Mouse (Mus musculus) midbrain, embryonic 14.5 days (tissue): ENCODE data around the gene Aldh8a1. TPM values are rescaled to one million over a fixed set of nuclear protein-coding genes. Genes with fewer than 3 reads are reported as not detected.

Experiments
- ATAC-seq: fragments of 200-750 bp; cut with Nextera tagmentation; 2 replicates; pipeline ENCODE4 v1.8.0; 2017; ENCODE audit warnings: moderate number of reproducible peaks, moderate library complexity; ENCODE audit not compliant: low FRiP score, low TSS enrichment
- DNase-seq: peaks from one replicate; pipeline ENCODE4 v3.0.0-alpha.2; 2015
- H3K27ac ChIP-seq: fragments of 300-500 bp; sonication (generic); replicated peaks from 2 replicates; pipeline ENCODE4 v1.5.1; 2014; ENCODE audit warnings: mild to moderate bottlenecking, low read depth, low read length, moderate library complexity
- H3K27me3 ChIP-seq: fragments of 300-500 bp; sonication (generic); 2 replicates; pipeline ENCODE4 v1.6.1; 2014; ENCODE audit warnings: low read length, control low read depth, mixed read lengths; ENCODE audit not compliant: control insufficient read depth, insufficient read depth
- H3K36me3 ChIP-seq: fragments of 300-500 bp; sonication (generic); 2 replicates; pipeline ENCODE4 v1.6.1; 2014; ENCODE audit warnings: low read length, control low read depth; ENCODE audit not compliant: control insufficient read depth, insufficient read depth
- H3K4me1 ChIP-seq: fragments of 300-500 bp; sonication (generic); 2 replicates; pipeline ENCODE4 v1.6.1; 2014; ENCODE audit warnings: mild to moderate bottlenecking, antibody characterized with exemption, low read length, control low read depth; ENCODE audit not compliant: control insufficient read depth, insufficient read depth
- H3K4me2 ChIP-seq: fragments of 300-500 bp; sonication (generic); 2 replicates; pipeline ENCODE4 v1.6.1; 2014; ENCODE audit warnings: mild to moderate bottlenecking, low read length, moderate library complexity
- H3K4me3 ChIP-seq: fragments of 300-500 bp; sonication (generic); replicated peaks from 2 replicates; pipeline ENCODE4 v1.5.1; 2014; ENCODE audit warnings: low read depth, low read length
- H3K9ac ChIP-seq: fragments of 300-500 bp; sonication (generic); replicated peaks from 2 replicates; pipeline ENCODE4 v1.6.1; 2014; ENCODE audit warnings: mild to moderate bottlenecking, low read length, moderate library complexity
- H3K9me3 ChIP-seq: fragments of 300-500 bp; sonication (generic); 2 replicates; pipeline ENCODE4 v1.6.1; 2016; ENCODE audit warnings: low read length, control low read depth, mixed read lengths; ENCODE audit not compliant: control insufficient read depth
- WGBS: fragments of 180-500 bp; shearing (Covaris S2); extraction: QIAGEN DNeasy Blood & Tissue Kit; methylation state at CpG from one replicate; pipeline ENCODE4 v1.1.7; 2014; 5-methylcytosine and 5-hydroxymethylcytosine counted together
- polyA plus RNA-seq: library from polyadenylated mRNA; unstranded; fragments of >200 nt; fragmentation: Nextera tagmentation; extraction: Ambion mirVana; gene quantifications from 2 replicates; pipeline ENCODE4 v1.2.1, GENCODE M21; 2014

Gene Aldh8a1
- polyA plus RNA-seq, 1 experiment from 2014 or later: not detected

- H3K27ac ChIP-seq: no peak overlapping the region
- H3K4me3 ChIP-seq: no peak overlapping the region
- no peak overlapping the region for H3K4me2 ChIP-seq
- H3K9me3 ChIP-seq: no peaks in the 10 kb centered on the region
- 79% methylated on average over 24 of the region's 24 CpGs for WGBS
- DNase-seq: peak; percentile 59
- H3K36me3 ChIP-seq: no peaks in the 10 kb centered on the region
- no peak for ATAC-seq
- no peaks in the 10 kb centered on the region for H3K4me1 ChIP-seq
- H3K9ac ChIP-seq: no peak overlapping the region
- no peaks in the 10 kb centered on the region for H3K27me3 ChIP-seq
These were observed 43.6 kb downstream of the Aldh8a1 start for GRCm38 (mm10) chr10:21420457-21421424.

- DNase-seq (no peak), ATAC-seq (no peak)
- H3K4me1 ChIP-seq: no peaks in the 10 kb centered on the region
- H3K4me3 ChIP-seq: no peak overlapping the region
- no peaks in the 10 kb centered on the region for H3K9me3 ChIP-seq
- H3K27me3 ChIP-seq: no peaks in the 10 kb centered on the region
- H3K36me3 ChIP-seq: no peaks in the 10 kb centered on the region
- H3K9ac ChIP-seq: no peak overlapping the region
- 79% methylated on average over 3 of the region's 3 CpGs for WGBS
- H3K27ac ChIP-seq: no peak overlapping the region
- no peak overlapping the region for H3K4me2 ChIP-seq
These were observed 49.4 kb downstream of the Aldh8a1 start for GRCm38 (mm10) chr10:21426515-21426914.

- no peaks in the 10 kb centered on the region for H3K27me3 ChIP-seq
- no peaks in the 10 kb centered on the region for H3K4me1 ChIP-seq
- H3K9ac ChIP-seq: no peak overlapping the region
- H3K9me3 ChIP-seq: no peaks in the 10 kb centered on the region
- H3K36me3 ChIP-seq: no peaks in the 10 kb centered on the region
- no peak overlapping the region for H3K4me3 ChIP-seq
- 71% methylated on average over 6 of the region's 6 CpGs for WGBS
- ATAC-seq (no peak), DNase-seq (no peak)
- H3K27ac ChIP-seq: no peak overlapping the region
- H3K4me2 ChIP-seq: no peak overlapping the region
These were observed 50.9 kb downstream of the Aldh8a1 start for GRCm38 (mm10) chr10:21427996-21428395.

- no peak overlapping the region for H3K4me3 ChIP-seq
- no peaks in the 10 kb centered on the region for H3K36me3 ChIP-seq
- 92% methylated on average over 1 of the region's 1 CpGs for WGBS
- no peak for ATAC-seq
- H3K4me2 ChIP-seq: no peak overlapping the region
- H3K27me3 ChIP-seq: no peaks in the 10 kb centered on the region
- H3K9ac ChIP-seq: no peak overlapping the region
- no peaks in the 10 kb centered on the region for H3K9me3 ChIP-seq
- H3K4me1 ChIP-seq: 0 out of 2 replicates have a peak, but pooled peaks cover 6% of the 10 kb centered on the region
- no peak for DNase-seq
- no peak overlapping the region for H3K27ac ChIP-seq
These were observed 62.2 kb downstream of the Aldh8a1 start for GRCm38 (mm10) chr10:21439268-21439667.

GRCm38 (mm10) chr10:21441020-21441419, 63.9 kb downstream of the Aldh8a1 start:
- Histone ChIP-seq H3K4me1 (0 out of 2 replicates have a peak, but pooled peaks cover 7% of the 10 kb centered on the region), H3K27ac (no peak overlapping the region), H3K9me3 (no peaks in the 10 kb centered on the region), H3K36me3 (no peaks in the 10 kb centered on the region), H3K27me3 (no peaks in the 10 kb centered on the region), H3K4me2 (no peak overlapping the region), H3K9ac (no peak overlapping the region), H3K4me3 (no peak overlapping the region)
- DNase-seq (no peak), ATAC-seq (no peak)
- 74% methylated on average over 4 of the region's 4 CpGs for whole genome bisulfite sequencing

GRCm38 (mm10) chr10:21441690-21442089, 64.6 kb downstream of the Aldh8a1 start:
- Histone ChIP-seq H3K4me3 (no peak overlapping the region), H3K36me3 (no peaks in the 10 kb centered on the region), H3K9ac (no peak overlapping the region), H3K27me3 (no peaks in the 10 kb centered on the region), H3K4me2 (no peak overlapping the region), H3K27ac (no peak overlapping the region), H3K4me1 (0 out of 2 replicates have a peak, but pooled peaks cover 7% of the 10 kb centered on the region), H3K9me3 (no peaks in the 10 kb centered on the region)
- WGBS: 90% methylated on average over 4 of the region's 4 CpGs
- ATAC-seq: no peak
- DNase-seq: no peak

- Histone ChIP-seq H3K27ac (no peak overlapping the region), H3K9me3 (no peaks in the 10 kb centered on the region), H3K4me2 (no peak overlapping the region), H3K4me1 (0 out of 2 replicates have a peak, but pooled peaks cover 7% of the 10 kb centered on the region), H3K27me3 (no peaks in the 10 kb centered on the region), H3K9ac (no peak overlapping the region), H3K4me3 (no peak overlapping the region), H3K36me3 (no peaks in the 10 kb centered on the region)
- WGBS: 45% methylated on average over 8 of the region's 8 CpGs
- ATAC-seq: no peak
- no peak for DNase-seq
These were observed 66.7 kb downstream of the Aldh8a1 start for GRCm38 (mm10) chr10:21443646-21444324.

GRCm38 (mm10) chr10:21444410-21444809, 67.3 kb downstream of the Aldh8a1 start:
- H3K4me1 ChIP-seq: 0 out of 2 replicates have a peak, but pooled peaks cover 7% of the 10 kb centered on the region
- no peak overlapping the region for H3K4me3 ChIP-seq
- H3K27me3 ChIP-seq: no peaks in the 10 kb centered on the region
- no peak overlapping the region for H3K4me2 ChIP-seq
- H3K36me3 ChIP-seq: no peaks in the 10 kb centered on the region
- no peak for DNase-seq
- WGBS: 69% methylated on average over 9 of the region's 9 CpGs
- no peaks in the 10 kb centered on the region for H3K9me3 ChIP-seq
- no peak for ATAC-seq
- H3K9ac ChIP-seq: no peak overlapping the region
- H3K27ac ChIP-seq: no peak overlapping the region
